Mouse (Mus musculus) thymus, adult 2 months (tissue): ENCODE results near the gene Atp8b4. TPM values are rescaled to one million over a fixed set of nuclear protein-coding genes. Genes with fewer than 3 reads are reported as not detected.
A peak's percentile ranks its signal among the peaks of the same experiment; 100 is the strongest.

Source experiments
- DNase-seq: peaks from one replicate; pipeline ENCODE4 v3.0.0; 2021
- H3K27ac ChIP-seq: fragments of 200-500 bp; 2 replicates; pipeline ENCODE4 v1.5.1; 2012; ENCODE audit warnings: low read length, control low read depth; ENCODE audit not compliant: control insufficient read depth, insufficient read depth
- H3K27me3 ChIP-seq: fragments of 200-500 bp; 2 replicates; pipeline ENCODE4 v1.6.1; 2012; ENCODE audit warnings: mild to moderate bottlenecking, low read length, moderate library complexity, mixed read lengths; ENCODE audit not compliant: control insufficient read depth, insufficient read depth
- H3K36me3 ChIP-seq: fragments of 200-500 bp; 2 replicates; pipeline ENCODE4 v1.6.1; 2012; ENCODE audit warnings: mild to moderate bottlenecking, low read length, moderate library complexity; ENCODE audit not compliant: control insufficient read depth, insufficient read depth
- H3K4me1 ChIP-seq: fragments of 200-500 bp; replicated peaks from 2 replicates; pipeline ENCODE4 v1.6.1; 2012; ENCODE audit warnings: low read length; ENCODE audit not compliant: control insufficient read depth, insufficient read depth
- H3K4me3 ChIP-seq: fragments of 200-500 bp; 2 replicates; pipeline ENCODE4 v1.5.1; 2012; ENCODE audit warnings: mild to moderate bottlenecking, low read length, control low read depth, moderate library complexity; ENCODE audit not compliant: control insufficient read depth, insufficient read depth
- CTCF ChIP-seq: fragments of 200-500 bp; IDR thresholded peaks from 2 replicates; pipeline ENCODE4 v1.5.1; 2012; ENCODE audit warnings: mild to moderate bottlenecking, control low read depth, low read length, moderate library complexity, borderline replicate concordance; ENCODE audit not compliant: control insufficient read depth, poor library complexity, insufficient read depth; ENCODE audit errors: extremely low read depth
- POLR2A ChIP-seq: fragments of 200-500 bp; IDR thresholded peaks from 2 replicates; pipeline ENCODE4 v1.6.1; 2012; ENCODE audit warnings: mild to moderate bottlenecking, low read length, control low read depth, moderate library complexity; ENCODE audit not compliant: control insufficient read depth, poor library complexity, insufficient read depth; ENCODE audit errors: extremely low read depth
- WGBS: fragments of 180-500 bp; shearing (Covaris S2); methylation state at CpG from one replicate; pipeline ENCODE4 v1.1.7; 2018; 5-methylcytosine and 5-hydroxymethylcytosine counted together
- polyA plus RNA-seq: library from polyadenylated mRNA; depleted of rRNA; stranded (reverse); fragments of >200 nt; gene quantifications from 2 replicates; pipeline ENCODE4 v1.2.3, GENCODE M21; 2012

Atp8b4 gene
- polyA plus RNA-seq, 1 experiment, result 4.7 TPM

GRCm38 (mm10) chr2:126491446-126491845, 9.0 kb downstream of the Atp8b4 start:
- H3K4me3 ChIP-seq, result no peak overlapping the region
- H3K27ac ChIP-seq, result no peak overlapping the region
- no peaks in the 10 kb centered on the region for H3K36me3 ChIP-seq
- no peaks in the 10 kb centered on the region for H3K27me3 ChIP-seq
- 9% methylated on average over 4 of the region's 4 CpGs for WGBS
- TF ChIP-seq CTCF (no peak), POLR2A (no peak)
- no peak for DNase-seq
- H3K4me1 ChIP-seq, result peaks cover 18% of the 10 kb centered on the region

- Histone ChIP-seq H3K27ac (no peak overlapping the region), H3K4me3 (no peak overlapping the region), H3K4me1 (peaks cover 11% of the 10 kb centered on the region), H3K27me3 (no peaks in the 10 kb centered on the region), H3K36me3 (no peaks in the 10 kb centered on the region)
- WGBS, result 21% methylated on average over 9 of the region's 9 CpGs
- TF ChIP-seq POLR2A (no peak), CTCF (no peak)
- no peak for DNase-seq
Observed at GRCm38 (mm10) chr2:126490573-126490972, 9.9 kb downstream of the Atp8b4 start.

- H3K27me3 ChIP-seq, result no peaks in the 10 kb centered on the region
Observed at GRCm38 (mm10) chr2:126485262-126486017, 15.0 kb downstream of the Atp8b4 start.

GRCm38 (mm10) chr2:126483337-126483736, 17.1 kb downstream of the Atp8b4 start:
- Histone ChIP-seq H3K36me3 (no peaks in the 10 kb centered on the region), H3K27me3 (no peaks in the 10 kb centered on the region), H3K4me1 (peaks cover 6% of the 10 kb centered on the region), H3K27ac (no peak overlapping the region), H3K4me3 (no peak overlapping the region)
- TF ChIP-seq CTCF (no peak), POLR2A (no peak)
- WGBS, result 39% methylated on average over 6 of the region's 6 CpGs
- no peak for DNase-seq

More at GRCm38 (mm10) chr2:126485262-126486017, 15.0 kb downstream of the Atp8b4 start:
- 96% methylated on average over 11 of the region's 11 CpGs for WGBS
- H3K36me3 ChIP-seq, result no peaks in the 10 kb centered on the region
- H3K27ac ChIP-seq, result no peak overlapping the region
- no peak for TF ChIP-seq CTCF
- no peak for TF ChIP-seq POLR2A
- no peak overlapping the region for H3K4me3 ChIP-seq
- DNase-seq, result no peak
- H3K4me1 ChIP-seq, result peaks cover 6% of the 10 kb centered on the region

GRCm38 (mm10) chr2:126477556-126477955, 22.9 kb downstream of the Atp8b4 start:
- Histone ChIP-seq H3K27ac (no peak overlapping the region), H3K27me3 (no peaks in the 10 kb centered on the region), H3K4me3 (no peak overlapping the region), H3K4me1 (peaks cover 20% of the 10 kb centered on the region), H3K36me3 (no peaks in the 10 kb centered on the region)
- DNase-seq, result no peak
- no peak for TF ChIP-seq POLR2A
- no peak for TF ChIP-seq CTCF
- 48% methylated on average over 7 of the region's 7 CpGs for WGBS

- DNase-seq, result no peak
- 38% methylated on average over 11 of the region's 11 CpGs for WGBS
- no peaks in the 10 kb centered on the region for H3K36me3 ChIP-seq
- H3K27ac ChIP-seq, result peak overlapping the region; percentile 79
- no peak overlapping the region for H3K4me3 ChIP-seq
- no peaks in the 10 kb centered on the region for H3K27me3 ChIP-seq
- peaks cover 16% of the 10 kb centered on the region for H3K4me1 ChIP-seq
- no peak for TF ChIP-seq CTCF
- no peak for TF ChIP-seq POLR2A
Observed at GRCm38 (mm10) chr2:126475681-126476410, 24.6 kb downstream of the Atp8b4 start.

GRCm38 (mm10) chr2:126474019-126474418, 26.5 kb downstream of the Atp8b4 start:
- no peaks in the 10 kb centered on the region for H3K36me3 ChIP-seq
- no peak for DNase-seq
- TF ChIP-seq CTCF, result no peak
- TF ChIP-seq POLR2A, result no peak
- no peak overlapping the region for H3K4me3 ChIP-seq
- WGBS, result 5% methylated on average over 6 of the region's 6 CpGs
- no peak overlapping the region for H3K27ac ChIP-seq
- H3K4me1 ChIP-seq, result peaks cover 20% of the 10 kb centered on the region
- H3K27me3 ChIP-seq, result no peaks in the 10 kb centered on the region
